Mouse (Mus musculus) small intestine, adult 2 months (tissue): Measurements from ENCODE around the gene Pdcd1. TPM values are rescaled to one million over a fixed set of nuclear protein-coding genes. Genes with fewer than 3 reads are reported as not detected.

ENCODE experiments used
- H3K27ac ChIP-seq: fragments of 200-500 bp; 2 replicates; pipeline ENCODE4 v1.5.1; 2012; ENCODE audit warnings: low read depth, low read length, control low read depth, inconsistent platforms; ENCODE audit not compliant: insufficient read depth
- H3K27me3 ChIP-seq: fragments of 200-500 bp; 2 replicates; pipeline ENCODE4 v1.6.1; 2012; ENCODE audit warnings: mild to moderate bottlenecking, moderate library complexity, low read length, inconsistent platforms; ENCODE audit not compliant: control insufficient read depth, insufficient read depth
- H3K36me3 ChIP-seq: fragments of 200-500 bp; 2 replicates; pipeline ENCODE4 v1.6.1; 2012; ENCODE audit warnings: mild to moderate bottlenecking, low read length, control low read depth, inconsistent platforms; ENCODE audit not compliant: control insufficient read depth, insufficient read depth
- H3K4me1 ChIP-seq: fragments of 200-500 bp; 2 replicates; pipeline ENCODE4 v1.6.1; 2012; ENCODE audit warnings: low read length, inconsistent platforms, mixed read lengths; ENCODE audit not compliant: control insufficient read depth, insufficient read depth, insufficient read length
- H3K4me3 ChIP-seq: fragments of 200-500 bp; 2 replicates; pipeline ENCODE4 v1.5.1; 2012; ENCODE audit warnings: low read depth, mild to moderate bottlenecking, control low read depth, inconsistent platforms, low read length, moderate library complexity
- CTCF ChIP-seq: fragments of 200-500 bp; IDR thresholded peaks from 2 replicates; pipeline ENCODE4 v1.5.1; 2012; ENCODE audit warnings: low read depth, mild to moderate bottlenecking, control low read depth, inconsistent platforms, low read length, moderate library complexity, mixed read lengths; ENCODE audit not compliant: insufficient replicate concordance, insufficient read length; ENCODE audit errors: extremely low read depth
- POLR2A ChIP-seq: fragments of 200-500 bp; IDR thresholded peaks from 2 replicates; pipeline ENCODE4 v1.6.1; 2012; ENCODE audit warnings: low read depth, mild to moderate bottlenecking, control low read depth, inconsistent platforms, low read length, moderate library complexity
- WGBS: fragments of 180-500 bp; shearing (Covaris S2); methylation state at CpG from one replicate; pipeline ENCODE4 v1.1.7; 2018; 5-methylcytosine and 5-hydroxymethylcytosine counted together
- polyA plus RNA-seq: library from polyadenylated mRNA; depleted of rRNA; stranded (reverse); fragments of >200 nt; gene quantifications from 2 replicates; pipeline ENCODE4 v1.2.3, GENCODE M21; 2012; rRNA removed

Gene Pdcd1
- polyA plus RNA-seq = 0.34 and 1.1 TPM in 2 replicates

- no peaks in the 10 kb centered on the region for H3K27me3 ChIP-seq
- no peaks in the 10 kb centered on the region; the same call in none of the 2 replicates for H3K4me1 ChIP-seq
- no peak for TF ChIP-seq POLR2A
- TF ChIP-seq CTCF = no peak
- no peaks in the 10 kb centered on the region for H3K36me3 ChIP-seq
- H3K4me3 ChIP-seq = peak within 1 kb of the TSS; percentile 47
- WGBS = 47% methylated on average over 6 of the region's 6 CpGs
- H3K27ac ChIP-seq = no peak within 1 kb of the TSS
Measured at GRCm38 (mm10) chr1:94052373-94052772, at the start of gene Pdcd1. Pdcd1 (minus strand) TSS chr1:94052553.

GRCm38 (mm10) chr1:94091788-94092187, 39.4 kb upstream of the Pdcd1 start:
- Histone ChIP-seq H3K36me3 (no peaks in the 10 kb centered on the region), H3K27ac (no peak overlapping the region), H3K4me1 (no peaks in the 10 kb centered on the region), H3K4me3 (no peak overlapping the region), H3K27me3 (no peaks in the 10 kb centered on the region)
- TF ChIP-seq POLR2A = no peak
- TF ChIP-seq CTCF = no peak
- 63% methylated on average over 1 of the region's 1 CpGs for WGBS

- no peak for TF ChIP-seq POLR2A
- TF ChIP-seq CTCF = no peak
- H3K36me3 ChIP-seq = no peaks in the 10 kb centered on the region
- 76% methylated on average over 5 of the region's 5 CpGs for WGBS
Measured at GRCm38 (mm10) chr1:94086311-94086898, 34.1 kb upstream of the Pdcd1 start.

GRCm38 (mm10) chr1:94085324-94086105, 33.2 kb upstream of the Pdcd1 start:
- H3K4me1 ChIP-seq = peaks cover 11% of the 10 kb centered on the region; the same call in 1 of the 2 replicates
- no peak overlapping the region for H3K4me3 ChIP-seq
- no peak overlapping the region for H3K27ac ChIP-seq
- TF ChIP-seq CTCF (no peak), POLR2A (no peak)
- H3K36me3 ChIP-seq = no peaks in the 10 kb centered on the region
- WGBS = 81% methylated on average over 5 of the region's 5 CpGs
- no peaks in the 10 kb centered on the region for H3K27me3 ChIP-seq

More at GRCm38 (mm10) chr1:94086311-94086898, 34.1 kb upstream of the Pdcd1 start:
- Histone ChIP-seq H3K27me3 (no peaks in the 10 kb centered on the region), H3K27ac (no peak overlapping the region), H3K4me3 (no peak overlapping the region), H3K4me1 (peaks cover 6% of the 10 kb centered on the region; the same call in 1 of the 2 replicates)

- 27% methylated on average over 6 of the region's 6 CpGs for WGBS
- H3K4me3 ChIP-seq = no peak overlapping the region
Measured at GRCm38 (mm10) chr1:94081761-94082160, 29.4 kb upstream of the Pdcd1 start.

GRCm38 (mm10) chr1:94081191-94081590, 28.8 kb upstream of the Pdcd1 start:
- Histone ChIP-seq H3K27ac (peak overlapping the region; percentile 25; the same call in 1 of the 2 replicates), H3K36me3 (no peaks in the 10 kb centered on the region), H3K4me1 (peaks cover 11% of the 10 kb centered on the region; the same call in 1 of the 2 replicates), H3K4me3 (no peak overlapping the region), H3K27me3 (no peaks in the 10 kb centered on the region)
- 52% methylated on average over 11 of the region's 11 CpGs for WGBS
- TF ChIP-seq POLR2A (no peak), CTCF (no peak)

More at GRCm38 (mm10) chr1:94081761-94082160, 29.4 kb upstream of the Pdcd1 start:
- no peaks in the 10 kb centered on the region for H3K27me3 ChIP-seq
- no peak for TF ChIP-seq POLR2A
- TF ChIP-seq CTCF = no peak
- no peaks in the 10 kb centered on the region for H3K36me3 ChIP-seq
- peak overlapping the region; percentile 87 for H3K27ac ChIP-seq
- peaks cover 11% of the 10 kb centered on the region; the same call in 1 of the 2 replicates for H3K4me1 ChIP-seq

- no peak overlapping the region for H3K27ac ChIP-seq
- no peaks in the 10 kb centered on the region for H3K27me3 ChIP-seq
- WGBS = 49% methylated on average over 15 of the region's 15 CpGs
- H3K36me3 ChIP-seq = no peaks in the 10 kb centered on the region
- H3K4me1 ChIP-seq = peaks cover 11% of the 10 kb centered on the region; the same call in 1 of the 2 replicates
- no peak overlapping the region for H3K4me3 ChIP-seq
- no peak for TF ChIP-seq CTCF
- no peak for TF ChIP-seq POLR2A
Measured at GRCm38 (mm10) chr1:94080718-94081117, 28.4 kb upstream of the Pdcd1 start.
